Mouse (Mus musculus) embryonic facial prominence, embryonic 11.5 days (tissue): Measurements from ENCODE around the gene Zfp292. TPM values are rescaled to one million over a fixed set of nuclear protein-coding genes. Genes with fewer than 3 reads are reported as not detected.

Source experiments
- ATAC-seq: fragments of 200-750 bp; cut with Nextera tagmentation; replicated peaks from 2 replicates; pipeline ENCODE4 v1.8.0; 2017; ENCODE audit warnings: low read depth; ENCODE audit not compliant: insufficient number of reproducible peaks, low FRiP score, low TSS enrichment
- DNase-seq: peaks from one replicate; pipeline ENCODE4 v3.0.0-alpha.2; 2015; ENCODE audit warnings: low spot score
- H3K27ac ChIP-seq: fragments of 300-500 bp; sonication (generic); replicated peaks from 2 replicates; pipeline ENCODE4 v1.5.1; 2014; ENCODE audit warnings: mild to moderate bottlenecking, low read depth, low read length, control low read depth
- H3K27me3 ChIP-seq: fragments of 300-500 bp; sonication (generic); 2 replicates; pipeline ENCODE4 v1.6.1; 2014; ENCODE audit warnings: mild to moderate bottlenecking, low read length, moderate library complexity, mixed read lengths; ENCODE audit not compliant: control insufficient read depth, insufficient read depth
- H3K36me3 ChIP-seq: fragments of 300-500 bp; sonication (generic); replicated peaks from 2 replicates; pipeline ENCODE4 v1.6.1; 2014; ENCODE audit warnings: low read depth, mild to moderate bottlenecking, low read length, moderate library complexity, mixed read lengths; ENCODE audit not compliant: control insufficient read depth, insufficient read depth
- H3K4me1 ChIP-seq: fragments of 300-500 bp; sonication (generic); 2 replicates; pipeline ENCODE4 v1.6.1; 2014; ENCODE audit warnings: low read length, mixed read lengths; ENCODE audit not compliant: control insufficient read depth, insufficient read depth
- H3K4me2 ChIP-seq: fragments of 300-500 bp; sonication (generic); 2 replicates; pipeline ENCODE4 v1.6.1; 2014; ENCODE audit warnings: low read depth, mild to moderate bottlenecking, control low read depth, low read length, moderate library complexity
- H3K4me3 ChIP-seq: fragments of 300-500 bp; sonication (generic); 2 replicates; pipeline ENCODE4 v1.5.1; 2014; ENCODE audit warnings: low read depth, low read length, control low read depth
- H3K9ac ChIP-seq: fragments of 300-500 bp; sonication (generic); replicated peaks from 2 replicates; pipeline ENCODE4 v1.6.1; 2014; ENCODE audit warnings: mild to moderate bottlenecking, control low read depth, low read length
- H3K9me3 ChIP-seq: fragments of 300-500 bp; sonication (generic); replicated peaks from 2 replicates; pipeline ENCODE4 v1.6.1; 2016; ENCODE audit warnings: mild to moderate bottlenecking, low read length, inconsistent platforms, mixed read lengths; ENCODE audit not compliant: control insufficient read depth
- WGBS: fragments of 180-500 bp; shearing (Covaris S2); extraction: QIAGEN DNeasy Blood & Tissue Kit; methylation state at CpG from one replicate; pipeline ENCODE4 v1.1.7; 2014; 5-methylcytosine and 5-hydroxymethylcytosine counted together
- polyA plus RNA-seq: library from polyadenylated mRNA; unstranded; fragments of >200 nt; fragmentation: Nextera tagmentation; extraction: Ambion mirVana; gene quantifications from 2 replicates; pipeline ENCODE4 v1.2.1, GENCODE M21; 2014

Gene Zfp292
- polyA plus RNA-seq, 1 experiment from 2014 or later: 36.4 TPM

DNA sequence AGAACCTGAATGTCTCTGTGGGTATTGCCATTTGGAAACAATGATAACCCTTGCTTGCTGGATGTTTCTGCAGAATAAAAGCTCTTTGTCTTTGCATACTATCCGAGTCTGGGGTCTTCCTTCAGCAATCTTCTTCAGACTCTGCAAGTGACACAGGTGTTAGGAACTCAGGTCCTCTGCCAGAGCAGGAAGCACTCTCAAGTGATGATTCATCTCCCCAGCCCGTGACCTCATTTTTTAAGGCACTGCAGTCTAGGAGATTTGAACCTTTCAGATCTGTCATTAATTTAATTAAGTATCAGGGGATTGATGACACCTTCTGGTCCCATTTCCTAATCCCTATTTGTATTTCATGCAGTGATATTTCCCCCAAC lies 7.0 kb upstream of the Zfp292 start:
- no peak overlapping the region for H3K27ac ChIP-seq
- peaks cover 8% of the 10 kb centered on the region; the same call in 1 of the 2 replicates for H3K27me3 ChIP-seq
- DNase-seq: no peak
- no peaks in the 10 kb centered on the region for H3K9me3 ChIP-seq
- no peak overlapping the region for H3K4me2 ChIP-seq
- H3K36me3 ChIP-seq: no peaks in the 10 kb centered on the region
- no peak overlapping the region for H3K4me3 ChIP-seq
- WGBS: 10% methylated on average over 2 of the region's 2 CpGs
- H3K9ac ChIP-seq: no peak overlapping the region
- H3K4me1 ChIP-seq: no peaks in the 10 kb centered on the region
- no peak for ATAC-seq

DNA sequence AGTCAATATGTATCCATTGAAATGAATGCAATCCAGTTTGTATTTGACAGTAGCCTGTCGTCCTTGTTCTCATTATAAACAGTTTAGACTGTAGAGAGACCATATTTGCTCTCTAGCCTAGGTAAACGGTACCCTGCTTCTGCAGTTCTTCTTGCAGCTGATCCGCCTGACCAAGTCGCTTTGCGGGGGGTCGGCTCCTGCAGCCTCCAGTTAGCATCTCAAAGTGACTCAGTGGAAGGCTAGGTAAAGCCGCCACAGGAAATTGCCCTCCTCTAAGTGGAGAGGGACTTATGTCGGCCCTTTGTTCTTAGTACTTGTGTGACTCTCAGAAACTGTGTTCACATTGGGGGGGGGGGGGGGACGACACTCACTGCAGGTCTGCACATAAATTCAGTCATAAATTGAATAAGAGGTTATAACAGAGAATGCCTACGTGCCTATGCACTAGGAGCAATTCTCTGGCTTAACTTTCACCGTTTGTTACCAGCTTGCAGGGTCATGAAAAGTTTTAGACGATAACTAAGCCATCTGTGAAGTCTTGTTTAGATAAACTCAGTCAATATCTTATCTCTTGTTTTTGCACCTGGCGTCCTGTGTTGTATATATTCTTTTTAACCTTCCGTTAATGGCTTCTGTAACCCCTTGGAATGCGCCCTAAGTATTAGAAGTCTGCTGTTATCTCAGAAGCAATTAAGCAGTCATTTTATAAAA lies 6.5 kb upstream of the Zfp292 start:
- WGBS: 4% methylated on average over 15 of the region's 15 CpGs
- H3K9me3 ChIP-seq: no peaks in the 10 kb centered on the region
- peaks cover 8% of the 10 kb centered on the region; the same call in 1 of the 2 replicates for H3K27me3 ChIP-seq
- no peak overlapping the region for H3K9ac ChIP-seq
- no peaks in the 10 kb centered on the region for H3K4me1 ChIP-seq
- H3K36me3 ChIP-seq: no peaks in the 10 kb centered on the region
- no peak overlapping the region for H3K27ac ChIP-seq
- ATAC-seq (no peak), DNase-seq (no peak)
- H3K4me3 ChIP-seq: no peak overlapping the region
- no peak overlapping the region for H3K4me2 ChIP-seq

DNA sequence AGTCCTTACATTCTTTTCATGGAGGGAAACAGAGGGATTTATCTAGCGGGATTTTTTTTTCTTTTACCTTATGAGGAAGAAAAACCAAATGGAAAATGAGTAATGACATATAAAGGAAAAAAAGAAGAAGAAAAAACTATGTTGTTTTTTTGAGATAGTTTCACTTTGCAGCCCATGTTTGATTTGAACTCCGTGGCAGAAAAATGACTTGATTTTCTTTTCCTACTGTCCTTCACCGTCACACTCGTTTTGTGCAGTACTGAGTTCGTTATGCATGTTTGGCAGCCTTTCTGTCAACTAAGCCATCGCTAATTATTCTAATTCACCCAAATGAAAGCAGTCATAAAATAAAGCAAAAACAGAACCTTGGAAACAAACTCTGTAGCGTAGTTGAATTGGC lies 4.5 kb upstream of the Zfp292 start:
- ATAC-seq (no peak), DNase-seq (no peak)
- Histone ChIP-seq H3K36me3 (no peaks in the 10 kb centered on the region), H3K9ac (no peak overlapping the region), H3K27me3 (peaks cover 8% of the 10 kb centered on the region; the same call in 1 of the 2 replicates), H3K4me2 (peak overlapping the region; percentile 90), H3K4me1 (no peaks in the 10 kb centered on the region), H3K4me3 (peak overlapping the region; percentile 73), H3K27ac (no peak overlapping the region), H3K9me3 (no peaks in the 10 kb centered on the region)
- 18% methylated on average over 7 of the region's 7 CpGs for WGBS

GRCm38 (mm10) chr4:34886490-34887111 lies 3.8 kb upstream of the Zfp292 start:
- H3K27me3 ChIP-seq: peaks cover 8% of the 10 kb centered on the region; the same call in 1 of the 2 replicates
- ATAC-seq (peak; percentile 71), DNase-seq (peak; percentile 86)
- WGBS: under 1% methylated on average over 48 of the region's 48 CpGs
- H3K4me3 ChIP-seq: peak overlapping the region; percentile 73
- peak overlapping the region; percentile 90 for H3K4me2 ChIP-seq
- peak overlapping the region; percentile 82 for H3K9ac ChIP-seq
- no peaks in the 10 kb centered on the region for H3K4me1 ChIP-seq
- H3K27ac ChIP-seq: peak overlapping the region; percentile 80
- H3K36me3 ChIP-seq: no peaks in the 10 kb centered on the region
- H3K9me3 ChIP-seq: no peaks in the 10 kb centered on the region

DNA sequence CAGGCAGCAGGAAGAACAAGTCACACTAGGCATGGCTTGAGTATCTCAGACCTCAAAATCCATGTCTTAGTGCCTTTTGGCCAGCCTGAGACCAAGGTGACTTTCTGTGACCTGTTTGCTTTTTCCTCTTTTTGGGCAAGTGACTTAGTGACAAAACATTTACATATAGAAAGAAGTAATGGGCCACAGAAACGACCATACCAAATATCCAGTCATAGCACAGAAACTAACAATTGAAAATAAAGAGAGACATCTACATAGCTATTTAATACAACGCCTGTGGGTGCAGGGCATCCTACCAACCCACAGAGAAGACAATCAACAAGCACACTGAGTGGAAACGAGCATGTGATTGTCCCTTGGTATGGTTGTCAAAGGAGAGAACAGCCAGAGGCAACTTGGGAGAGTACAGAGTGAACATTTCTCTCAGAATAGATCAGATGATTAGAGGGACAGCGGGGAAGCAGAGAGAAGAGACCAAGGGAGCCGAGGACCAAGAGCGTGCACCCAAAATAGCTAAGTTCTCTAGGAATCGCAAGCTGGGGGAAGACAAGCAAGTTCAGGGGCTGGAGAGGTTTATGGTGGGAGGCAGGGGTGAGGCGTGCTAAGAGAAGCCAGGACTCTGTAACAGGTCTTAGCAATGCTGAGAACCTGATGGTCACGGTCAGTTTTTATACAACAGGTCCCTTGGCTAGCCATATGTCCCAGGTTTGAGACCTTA lies 3.0 kb upstream of the Zfp292 start:
- H3K4me3 ChIP-seq: no peak overlapping the region

GRCm38 (mm10) chr4:34883366-34884029 lies 738 bp upstream of the Zfp292 start:
- DNase-seq: peak; percentile 40

More for the DNA sequence above, 3.0 kb upstream of the Zfp292 start:
- Histone ChIP-seq H3K27ac (no peak overlapping the region), H3K4me1 (no peaks in the 10 kb centered on the region), H3K36me3 (no peaks in the 10 kb centered on the region), H3K9me3 (no peaks in the 10 kb centered on the region), H3K27me3 (peaks cover 8% of the 10 kb centered on the region; the same call in 1 of the 2 replicates), H3K9ac (no peak overlapping the region), H3K4me2 (no peak overlapping the region; the same call in 1 of the 2 replicates)
- WGBS: 54% methylated on average over 9 of the region's 9 CpGs
- ATAC-seq (no peak), DNase-seq (no peak)

DNA sequence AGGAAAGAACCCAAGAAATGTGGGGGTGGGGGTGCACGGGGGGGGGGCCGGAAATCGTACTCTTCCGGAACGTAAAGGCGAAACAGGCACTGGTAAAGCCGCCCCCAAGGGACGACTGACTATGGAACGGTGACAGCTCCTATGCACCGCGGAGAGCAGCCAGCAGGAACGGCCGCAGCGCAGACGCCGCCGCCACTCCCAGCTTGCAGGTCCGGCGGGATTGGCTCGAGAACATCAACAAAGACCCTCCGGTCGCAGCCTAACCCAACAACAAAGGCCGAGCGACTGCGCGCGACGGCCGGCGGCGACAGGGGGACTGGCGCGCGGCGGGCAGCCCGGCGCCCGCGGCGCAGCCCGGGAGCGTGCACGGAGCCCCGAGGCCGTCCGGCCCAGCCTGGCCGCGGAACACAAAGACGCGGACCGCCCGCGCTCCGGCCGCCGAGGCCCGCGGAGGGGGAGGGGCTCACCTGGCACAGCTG lies 430 bp downstream of the Zfp292 start:
- Histone ChIP-seq H3K27ac (peak overlapping the region; percentile 98), H3K36me3 (no peaks in the 10 kb centered on the region), H3K9ac (peak overlapping the region; percentile 99), H3K4me2 (peak overlapping the region; percentile 64), H3K27me3 (no peaks in the 10 kb centered on the region), H3K4me3 (peak overlapping the region; percentile 98), H3K4me1 (no peaks in the 10 kb centered on the region), H3K9me3 (no peaks in the 10 kb centered on the region)
- DNase-seq: peak; percentile 68
- 0% methylated on average over 46 of the region's 58 CpGs for WGBS
- ATAC-seq: peak; percentile 46

More at GRCm38 (mm10) chr4:34883366-34884029, 738 bp upstream of the Zfp292 start:
- no peak for ATAC-seq
- Histone ChIP-seq H3K27me3 (0 out of 2 replicates have a peak, but pooled peaks cover under 1% of the 10 kb centered on the region), H3K4me2 (peak overlapping the region; percentile 57), H3K4me1 (no peaks in the 10 kb centered on the region), H3K9me3 (no peaks in the 10 kb centered on the region), H3K36me3 (no peaks in the 10 kb centered on the region), H3K27ac (no peak overlapping the region), H3K4me3 (peak overlapping the region; percentile 98), H3K9ac (peak overlapping the region; percentile 99)
- 39% methylated on average over 16 of the region's 16 CpGs for WGBS
